Mouse (Mus musculus): Measurements from ENCODE around the gene Snx7. TPM values are rescaled to one million over a fixed set of nuclear protein-coding genes. Genes with fewer than 3 reads are reported as not detected.

The Snx7 gene
- polyA plus RNA-seq (2017; shearing (Covaris generic)): under 1 TPM in 2 of 3 experiments, not detected in 1; 0.21 to 0.25 TPM

DNA sequence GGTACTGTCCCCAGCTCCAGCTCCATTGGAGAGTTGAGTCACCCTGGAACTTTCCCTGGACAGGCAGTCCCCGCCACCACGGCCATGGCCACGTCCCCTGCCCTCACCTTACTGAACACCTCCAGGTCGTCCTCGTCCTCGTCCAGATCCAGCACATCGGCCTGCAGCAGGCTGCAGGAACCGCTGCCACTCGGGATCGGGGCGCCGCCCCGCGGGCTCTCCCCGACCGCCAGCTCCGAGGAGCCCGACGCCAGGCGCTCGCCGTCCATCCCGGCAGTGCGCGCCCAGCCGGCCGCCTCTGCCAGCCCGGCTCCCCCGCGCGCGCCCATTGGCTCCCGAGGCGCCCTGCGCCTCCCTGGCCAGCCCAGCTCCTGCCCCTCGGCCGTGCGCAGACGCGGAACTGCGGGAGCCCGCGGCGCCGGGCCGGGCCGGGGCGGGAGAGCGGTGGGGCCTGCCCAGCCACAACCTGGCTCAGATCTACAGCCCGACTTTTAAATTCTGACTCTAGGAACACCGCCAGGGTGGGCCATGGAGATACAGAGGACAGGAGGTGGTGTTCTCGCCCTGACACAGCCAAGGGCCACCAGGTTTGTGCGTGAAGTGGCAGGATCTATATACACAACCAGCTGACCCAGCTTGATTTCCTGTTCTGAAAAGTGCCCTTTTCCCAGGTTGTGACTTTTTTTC, at the start of gene Snx7:
Snx7 (minus strand) TSS at position 300 of the 687 bp plus-strand sequence.
- no peak for ATAC-seq

DNA sequence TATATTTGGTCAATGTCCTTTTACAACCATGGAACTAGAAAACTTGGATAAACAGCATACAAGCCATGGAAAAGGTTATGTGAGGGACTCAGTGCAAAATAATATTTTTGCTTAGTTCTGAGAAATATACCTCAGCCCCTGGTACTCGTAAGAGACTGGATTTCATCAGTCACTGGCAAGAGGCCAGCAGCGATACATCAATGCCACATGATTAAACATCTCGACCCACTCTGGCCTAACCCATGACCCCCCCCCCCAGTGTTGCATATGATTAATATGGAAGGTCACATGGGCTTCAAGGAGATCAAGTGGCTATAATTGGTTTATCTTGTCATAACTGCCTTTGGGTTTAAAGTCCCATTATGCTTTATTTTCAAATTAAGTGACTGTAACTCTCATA, 46.7 kb upstream of the Snx7 start:
- no peak for ATAC-seq

DNA sequence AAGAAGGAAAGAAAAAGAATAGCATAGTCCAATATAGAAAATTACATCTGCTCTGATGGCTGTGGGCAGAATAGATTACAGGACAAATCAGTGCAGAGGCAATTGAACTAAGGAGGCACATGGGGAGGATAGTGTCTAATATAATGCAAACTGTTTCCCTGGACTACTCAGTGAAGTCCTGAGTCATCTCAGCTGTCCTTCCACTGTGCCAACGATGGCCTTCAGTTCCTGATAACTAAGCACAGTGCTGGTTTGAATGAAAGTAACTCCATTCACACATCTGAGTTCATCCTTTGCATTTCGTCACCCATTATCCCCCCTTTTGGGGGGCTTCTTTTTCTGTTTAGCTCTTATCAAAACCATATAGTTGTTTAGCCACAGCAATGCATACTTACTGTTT, 25.0 kb upstream of the Snx7 start:
- no peak for ATAC-seq

DNA sequence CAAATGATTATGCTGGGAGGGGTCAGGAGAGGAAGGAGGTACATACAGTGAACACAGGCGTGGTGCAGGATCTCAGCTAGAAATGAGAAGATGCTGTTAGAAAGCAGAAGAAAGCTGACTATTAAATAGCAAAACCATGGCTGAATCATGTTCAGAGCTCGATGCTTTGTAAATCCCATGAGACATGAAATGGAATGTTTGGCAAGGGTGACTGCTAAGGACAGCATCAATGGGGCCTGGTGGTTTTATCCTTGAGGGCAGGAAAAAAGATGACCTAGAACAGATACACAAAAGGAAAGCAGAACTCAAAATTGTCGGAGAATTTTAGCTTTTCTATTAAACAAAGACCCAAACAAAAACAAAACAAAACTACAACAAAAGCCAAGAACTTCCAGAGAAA, 6.7 kb upstream of the Snx7 start:
- no peak for ATAC-seq

- no peak for ATAC-seq
Observed at GRCm38 (mm10) chr3:117873209-117873863, 4.6 kb upstream of the Snx7 start.

DNA sequence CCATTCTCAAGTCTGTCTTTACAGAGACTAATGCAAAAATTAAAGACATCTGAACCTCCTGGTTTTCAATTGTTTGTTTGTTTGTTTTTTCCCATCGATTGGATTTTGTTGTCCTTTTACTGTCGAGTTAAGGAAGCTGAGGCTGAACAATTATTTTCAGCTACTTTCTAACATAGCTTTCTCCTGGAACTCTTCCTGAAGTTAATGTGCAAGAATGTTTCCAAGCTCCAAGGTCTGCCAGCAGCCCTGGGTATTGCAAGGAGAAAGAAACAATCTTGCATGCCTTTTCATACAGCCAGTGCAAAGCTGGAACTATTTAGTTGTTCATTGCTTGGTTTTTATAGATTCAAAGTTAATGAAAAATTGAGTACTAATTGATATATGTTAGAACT, 584 bp upstream of the Snx7 start:
- ATAC-seq: no peak

DNA sequence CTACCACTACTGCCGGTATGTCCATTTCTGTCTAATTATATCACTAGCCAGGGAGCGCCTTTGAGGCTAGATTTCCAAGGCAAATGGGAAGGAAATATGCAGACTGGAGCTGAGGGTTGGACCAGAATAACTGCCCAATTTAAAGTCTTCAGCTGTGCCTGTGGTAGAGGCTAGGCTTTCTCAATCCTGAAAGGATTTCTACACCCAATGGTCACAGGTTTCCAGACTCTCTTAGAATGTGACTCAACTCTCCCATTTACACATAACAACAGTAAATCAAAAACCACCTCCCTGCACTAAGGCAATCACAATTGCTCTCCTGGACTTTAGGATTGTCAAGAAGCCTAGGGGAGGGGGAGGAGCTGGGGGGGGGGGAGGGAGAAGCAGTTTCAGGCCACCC, 645 bp downstream of the Snx7 start:
- no peak for ATAC-seq

- no peak for ATAC-seq
Observed at GRCm38 (mm10) chr3:117866696-117867407, 1.9 kb downstream of the Snx7 start.

DNA sequence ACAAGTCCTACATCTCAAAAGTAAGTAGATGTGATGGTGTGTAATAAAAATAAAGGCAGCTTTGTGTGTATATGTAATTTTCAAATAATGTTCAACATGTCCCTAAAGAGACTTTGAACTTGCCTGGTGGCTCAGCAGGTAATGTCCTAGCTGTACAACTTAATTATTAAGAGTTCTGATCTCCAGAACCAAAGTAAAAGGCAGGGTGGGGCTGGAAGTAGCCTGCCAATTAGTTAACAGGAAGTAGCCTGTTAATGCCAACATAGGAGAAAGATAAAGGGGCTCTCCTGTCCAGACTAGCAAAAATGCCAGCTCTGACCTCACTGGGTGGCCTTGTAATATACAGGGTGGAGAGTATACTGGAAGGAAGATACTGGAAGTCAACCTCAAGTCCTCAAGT, 3.1 kb downstream of the Snx7 start:
- no peak for ATAC-seq

DNA sequence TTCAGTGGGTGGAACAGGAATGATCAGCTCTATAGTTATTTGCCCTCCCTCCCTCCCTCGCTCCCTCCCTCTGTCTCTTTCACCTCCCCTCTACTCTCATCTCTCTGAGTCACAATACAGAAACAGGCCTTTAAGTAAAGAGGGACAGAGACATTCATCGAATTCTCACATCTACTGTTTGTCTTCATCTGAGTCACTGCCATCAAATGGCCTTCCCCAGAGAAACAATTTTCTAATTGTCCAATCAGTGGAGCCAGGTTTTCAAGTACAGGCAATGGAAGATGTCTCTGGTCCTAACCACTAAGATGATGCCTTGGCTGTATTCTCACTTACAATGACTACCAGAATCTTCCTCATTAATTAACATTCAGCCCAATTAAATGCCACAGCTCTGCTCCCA, 5.8 kb downstream of the Snx7 start:
- ATAC-seq: no peak

DNA sequence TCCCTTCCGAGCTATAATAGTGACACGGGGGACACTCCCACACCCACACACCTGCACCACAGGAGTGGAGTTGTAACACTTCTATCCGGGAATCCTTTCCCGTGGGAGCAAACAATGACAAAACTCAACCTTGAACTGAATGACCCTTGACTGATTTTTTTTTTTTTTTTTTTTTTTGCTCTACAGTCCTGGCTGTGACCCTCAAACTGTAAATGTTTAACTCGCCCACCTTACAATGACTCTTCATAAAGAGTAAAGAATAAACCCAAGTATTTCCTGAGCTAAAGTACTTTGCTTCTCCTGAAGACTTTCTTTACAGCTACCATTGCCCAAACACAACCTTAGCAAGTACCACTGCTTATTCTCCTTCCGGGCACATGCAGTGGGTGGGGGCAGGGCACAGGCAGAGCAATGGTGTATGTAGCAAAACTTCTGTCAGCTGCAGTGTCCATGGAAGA, 6.7 kb downstream of the Snx7 start:
- no peak for ATAC-seq

DNA sequence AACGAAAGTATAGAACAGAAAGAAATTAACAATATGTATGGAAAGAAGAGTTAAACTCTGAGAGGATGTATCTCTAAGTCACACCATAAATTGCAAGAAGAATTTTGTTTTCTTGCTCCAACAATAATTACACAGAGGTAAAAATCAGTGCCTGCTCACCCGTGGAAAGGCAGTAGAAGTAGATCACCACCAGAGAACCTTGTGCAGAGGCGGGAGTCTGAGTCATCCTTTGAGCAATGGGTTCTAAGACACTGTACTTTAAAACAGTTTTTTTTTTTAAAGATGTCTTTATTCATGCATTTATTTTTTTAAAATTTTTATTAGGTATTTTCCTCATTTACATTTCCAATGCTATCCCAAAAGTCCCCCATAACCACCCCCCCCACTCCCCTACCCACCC, 9.7 kb downstream of the Snx7 start:
- ATAC-seq: no peak

- no peak for ATAC-seq
Observed at GRCm38 (mm10) chr3:117853729-117854128, 15.0 kb downstream of the Snx7 start.

DNA sequence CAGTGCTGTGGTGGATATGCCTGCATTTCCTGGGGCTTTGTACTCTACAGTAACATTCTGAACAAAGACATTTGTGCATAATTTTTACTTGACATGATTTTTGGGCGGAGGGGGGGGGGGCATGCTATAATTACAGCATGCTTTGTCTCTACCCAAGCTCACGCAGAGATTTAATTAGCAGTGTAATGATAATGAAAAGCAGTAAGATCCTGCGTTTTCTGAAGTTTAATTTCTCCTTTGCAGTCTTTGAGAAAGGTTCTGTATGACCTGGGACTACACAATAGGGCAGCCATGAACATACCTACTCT, 16.7 kb downstream of the Snx7 start:
- ATAC-seq: no peak

GRCm38 (mm10) chr3:117851278-117852053, 17.3 kb downstream of the Snx7 start:
- ATAC-seq: no peak

GRCm38 (mm10) chr3:117848866-117849265, 19.9 kb downstream of the Snx7 start:
- ATAC-seq: no peak

DNA sequence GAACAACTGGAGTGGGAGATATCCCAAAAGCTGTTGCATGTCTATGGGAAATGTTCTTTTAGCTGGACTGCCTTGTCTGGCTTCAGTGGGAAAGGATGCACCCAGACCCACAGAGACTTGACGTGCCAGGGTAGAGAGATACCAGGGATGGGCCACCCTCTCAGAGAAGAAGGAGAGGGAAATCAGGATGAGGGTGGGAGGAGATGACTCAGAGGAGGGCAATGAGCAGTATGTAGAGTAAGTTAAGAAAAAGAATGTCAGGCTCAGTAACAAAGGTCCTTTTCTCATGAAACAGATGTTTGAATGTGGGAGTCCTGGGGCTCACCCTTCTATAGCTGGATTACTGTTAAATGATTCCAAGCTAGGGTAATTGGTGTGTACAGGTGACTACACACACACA, 26.1 kb downstream of the Snx7 start:
- no peak for ATAC-seq

DNA sequence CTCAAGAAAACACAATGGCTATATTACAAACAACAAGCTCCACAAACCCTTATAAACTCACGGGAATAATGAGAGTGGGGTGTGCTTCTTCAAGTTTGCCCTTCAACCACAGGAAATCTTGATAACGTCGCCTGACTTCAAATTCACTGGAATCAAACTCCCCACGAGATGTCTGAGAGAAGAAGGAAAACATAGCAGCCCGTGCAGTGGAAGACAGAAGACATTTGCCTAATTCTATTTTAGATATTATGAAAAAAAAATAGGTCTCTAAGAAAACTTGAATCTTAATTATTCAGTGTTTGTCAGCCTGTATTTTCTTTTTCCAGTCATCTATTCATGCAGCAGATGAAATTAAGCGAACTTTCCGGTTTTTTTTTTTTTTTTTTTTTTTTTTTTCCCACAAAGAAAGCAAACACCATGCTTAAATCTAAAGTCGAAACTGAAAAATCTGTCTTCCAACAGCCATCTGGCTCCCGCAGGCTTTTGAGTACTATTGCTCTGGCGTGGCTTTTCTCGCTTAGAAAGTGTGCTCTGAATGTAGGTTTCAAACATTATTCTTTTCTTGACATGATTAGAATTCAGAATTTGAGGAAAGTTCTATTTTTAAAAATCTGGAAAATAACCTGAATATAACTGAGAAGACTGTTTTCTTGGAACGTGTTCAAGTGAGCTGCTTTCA, 28.7 kb downstream of the Snx7 start:
- no peak for ATAC-seq

DNA sequence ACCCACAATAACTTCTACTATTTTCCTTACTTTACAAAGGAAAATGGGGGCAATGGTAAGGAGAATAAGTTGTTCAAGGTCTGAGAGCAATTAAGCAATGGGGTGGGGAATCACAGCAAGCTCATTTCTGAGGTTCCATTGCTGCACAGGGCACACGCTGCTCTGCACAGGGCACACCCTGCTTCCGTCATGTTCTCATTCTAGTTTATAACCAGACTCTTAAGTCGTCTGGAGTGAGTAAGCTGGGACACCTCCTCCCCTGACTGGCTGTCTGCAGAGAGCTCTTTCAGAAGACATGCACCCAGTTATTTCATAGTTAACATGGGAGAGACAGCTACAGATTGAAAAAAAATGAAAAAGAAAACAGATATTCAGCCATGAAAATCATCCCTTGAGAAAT, 30.7 kb downstream of the Snx7 start:
- no peak for ATAC-seq

- no peak for ATAC-seq
Observed at GRCm38 (mm10) chr3:117826486-117827200, 42.1 kb downstream of the Snx7 start.

DNA sequence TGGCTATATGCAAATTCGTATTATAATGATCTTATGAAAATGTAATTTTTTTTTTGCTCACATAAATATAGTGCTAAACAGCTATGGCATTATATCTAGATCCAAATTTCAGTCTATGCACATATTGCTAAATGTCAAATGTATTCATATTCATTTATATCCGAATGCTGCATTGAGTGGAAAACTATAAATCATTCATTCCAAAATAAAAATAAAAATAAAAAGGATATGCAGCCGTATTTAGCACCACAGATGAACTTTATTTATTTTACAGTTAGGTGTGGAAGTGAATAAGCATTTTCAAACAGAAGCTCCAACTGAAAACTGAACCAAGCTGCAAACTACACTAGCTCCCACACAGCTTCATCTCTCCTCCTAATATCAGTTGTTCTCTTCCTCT, 45.5 kb downstream of the Snx7 start:
- no peak for ATAC-seq

GRCm38 (mm10) chr3:117817635-117818034, 51.1 kb downstream of the Snx7 start:
- no peak for ATAC-seq
